Mouse (Mus musculus): ENCODE measurements around the gene Pgm5. TPM values are rescaled to one million over a fixed set of nuclear protein-coding genes. Genes with fewer than 3 reads are reported as not detected.

Gene Pgm5
- total RNA-seq, 1 experiment = 3.0 TPM

DNA sequence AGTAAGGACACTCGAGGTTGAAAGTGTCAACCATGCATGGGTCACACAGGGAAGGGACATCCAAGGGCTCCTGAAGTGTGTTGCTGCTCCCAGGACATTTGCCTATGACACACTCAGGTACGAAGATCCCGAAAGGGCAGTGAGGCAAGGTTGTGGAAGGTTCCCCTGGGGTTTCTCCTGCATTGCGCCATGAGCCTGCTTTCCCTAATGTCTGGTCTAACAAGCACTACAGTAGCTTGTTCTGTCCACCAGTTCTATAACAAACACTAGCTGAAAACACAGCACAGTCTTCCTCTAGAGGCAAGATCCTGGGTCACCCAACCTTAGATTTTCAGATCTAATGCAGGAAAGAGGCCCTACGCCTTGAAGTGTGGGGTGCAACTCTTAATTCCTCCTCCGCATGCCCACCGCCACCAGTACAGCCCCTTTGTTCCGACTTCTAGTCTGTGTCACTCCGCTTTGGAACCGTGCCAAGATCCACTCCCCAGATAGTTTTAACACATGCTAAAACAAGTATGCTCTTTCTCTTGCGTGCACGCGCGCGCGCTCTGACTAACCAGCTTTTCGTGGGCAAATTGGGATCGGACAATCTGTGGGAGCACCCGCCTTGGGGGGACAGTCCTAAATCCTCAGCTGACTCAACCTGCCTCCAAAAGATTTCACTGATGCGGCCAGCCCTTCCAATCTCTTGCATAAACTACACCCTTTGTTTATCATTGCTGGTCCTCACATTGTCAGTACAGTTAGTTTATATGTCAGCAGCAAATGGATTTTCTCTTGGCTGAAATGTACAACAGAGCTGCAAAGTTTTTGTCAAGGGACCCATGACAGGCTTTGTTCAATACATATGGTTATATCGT lies 10.0 kb downstream of the Pgm5 start:
- in situ Hi-C loops (cut with MboI; ENCODE audit: low sequenced_read_pairs in 2 of 2, unreplicated experiment in 2 of 2) = no loop called here
- DNase-seq (ENCODE audit: low read depth, low spot score) = no peak
- H3K27ac ChIP-seq (ENCODE audit: insufficient read depth, low read depth, low read length, poor library complexity, severe bottlenecking) = no peak overlapping the region
- no peaks in the 10 kb centered on the region for H3K9me3 ChIP-seq (ENCODE audit: control insufficient read depth, insufficient read depth, low read depth, low read length)
- no peaks in the 10 kb centered on the region for H3K36me3 ChIP-seq (ENCODE audit: control insufficient read depth, insufficient read depth, low read length, poor library complexity, severe bottlenecking)
- H3K4me1 ChIP-seq (ENCODE audit: control insufficient read depth in 2 of 2, insufficient read depth in 2 of 2, low read length in 2 of 2, poor library complexity in 1 of 2) = no peaks in the 10 kb centered on the region
- TF ChIP-seq CHD2 (IDR thresholded peaks at IDR 0.05; ENCODE audit: low read depth, low read length) = no peak
- TF ChIP-seq ZNF384 (IDR thresholded peaks at IDR 0.05; ENCODE audit: low read depth, low read length) = no peak
- no peak for TF ChIP-seq ZC3H11A (IDR thresholded peaks at IDR 0.05; ENCODE audit: borderline replicate concordance, low read depth, low read length)
- no peak for TF ChIP-seq MAFK (IDR thresholded peaks at IDR 0.05; ENCODE audit: insufficient read depth, low read depth, low read length)
- TF ChIP-seq HCFC1 (IDR thresholded peaks at IDR 0.05; ENCODE audit: borderline replicate concordance, insufficient read depth, low read length) = no peak
- H3K9ac ChIP-seq (ENCODE audit: insufficient read depth, low read depth, low read length, poor library complexity, severe bottlenecking) = no peak overlapping the region
- H3K4me3 ChIP-seq (ENCODE audit: insufficient read depth in 1 of 2, low read depth in 1 of 2, low read length in 2 of 2, poor library complexity in 1 of 2, severe bottlenecking in 1 of 2) = no peak overlapping the region

DNA sequence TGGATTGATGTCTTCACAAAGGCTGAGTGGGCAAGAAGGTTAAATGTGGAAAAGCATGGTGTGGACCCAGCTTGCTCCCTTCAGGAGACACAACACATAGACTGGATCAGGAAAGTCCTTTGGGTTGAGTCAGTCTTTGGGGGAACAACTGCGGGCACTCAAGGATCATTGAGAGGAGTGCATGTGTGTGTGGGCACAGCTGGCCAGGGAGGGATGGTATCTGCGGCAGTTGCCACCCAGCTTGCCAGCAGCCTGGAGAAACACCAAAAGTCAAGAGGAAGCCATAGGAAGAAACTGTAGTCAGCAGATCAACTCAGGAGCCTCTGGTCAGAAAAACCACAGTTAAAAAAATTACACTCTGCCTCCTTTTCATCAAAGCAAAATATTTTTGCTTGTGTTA lies 12.8 kb downstream of the Pgm5 start:
- no peak for DNase-seq (ENCODE audit: low read depth, low spot score)
- Histone ChIP-seq H3K36me3 (ENCODE audit: control insufficient read depth, insufficient read depth, low read length, poor library complexity, severe bottlenecking) (no peaks in the 10 kb centered on the region), H3K4me1 (ENCODE audit: control insufficient read depth in 2 of 2, insufficient read depth in 2 of 2, low read length in 2 of 2, poor library complexity in 1 of 2) (no peaks in the 10 kb centered on the region), H3K27ac (ENCODE audit: insufficient read depth, low read depth, low read length, poor library complexity, severe bottlenecking) (no peak overlapping the region), H3K9ac (ENCODE audit: insufficient read depth, low read depth, low read length, poor library complexity, severe bottlenecking) (no peak overlapping the region), H3K9me3 (ENCODE audit: control insufficient read depth, insufficient read depth, low read depth, low read length) (no peaks in the 10 kb centered on the region), H3K4me3 (ENCODE audit: insufficient read depth in 1 of 2, low read depth in 1 of 2, low read length in 2 of 2, poor library complexity in 1 of 2, severe bottlenecking in 1 of 2) (no peak overlapping the region)
- TF ChIP-seq MAFK (IDR thresholded peaks at IDR 0.05; ENCODE audit: insufficient read depth, low read depth, low read length) (no peak), HCFC1 (IDR thresholded peaks at IDR 0.05; ENCODE audit: borderline replicate concordance, insufficient read depth, low read length) (no peak), ZC3H11A (IDR thresholded peaks at IDR 0.05; ENCODE audit: borderline replicate concordance, low read depth, low read length) (no peak), CHD2 (IDR thresholded peaks at IDR 0.05; ENCODE audit: low read depth, low read length) (no peak), ZNF384 (IDR thresholded peaks at IDR 0.05; ENCODE audit: low read depth, low read length) (no peak)
- in situ Hi-C loops (cut with MboI; ENCODE audit: low sequenced_read_pairs in 2 of 2, unreplicated experiment in 2 of 2) = no loop called here

DNA sequence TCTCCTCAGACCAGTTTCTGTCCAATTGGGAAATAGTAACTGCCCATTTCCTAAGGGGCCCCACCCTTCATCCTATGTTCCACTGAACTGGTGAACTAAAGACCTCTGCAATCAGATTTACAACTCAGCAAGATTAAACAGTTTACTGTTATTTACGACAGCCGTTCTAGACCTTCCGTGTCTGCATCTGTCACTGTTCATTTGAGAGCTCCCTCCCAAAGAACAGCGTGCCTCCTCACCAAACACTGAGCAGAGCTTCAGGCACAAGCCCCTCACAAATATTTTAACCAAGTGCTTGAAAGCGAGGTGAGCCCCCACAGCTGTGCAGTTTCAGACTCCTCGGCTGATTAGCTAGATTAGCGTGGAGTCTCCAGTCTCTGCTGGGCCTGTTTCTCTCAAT lies 13.3 kb downstream of the Pgm5 start:
- in situ Hi-C loops (cut with MboI; ENCODE audit: low sequenced_read_pairs in 2 of 2, unreplicated experiment in 2 of 2) = no loop called here
- Histone ChIP-seq H3K9ac (ENCODE audit: insufficient read depth, low read depth, low read length, poor library complexity, severe bottlenecking) (no peak overlapping the region), H3K4me3 (ENCODE audit: insufficient read depth in 1 of 2, low read depth in 1 of 2, low read length in 2 of 2, poor library complexity in 1 of 2, severe bottlenecking in 1 of 2) (no peak overlapping the region), H3K4me1 (ENCODE audit: control insufficient read depth in 2 of 2, insufficient read depth in 2 of 2, low read length in 2 of 2, poor library complexity in 1 of 2) (no peaks in the 10 kb centered on the region), H3K9me3 (ENCODE audit: control insufficient read depth, insufficient read depth, low read depth, low read length) (no peaks in the 10 kb centered on the region), H3K36me3 (ENCODE audit: control insufficient read depth, insufficient read depth, low read length, poor library complexity, severe bottlenecking) (no peaks in the 10 kb centered on the region), H3K27ac (ENCODE audit: insufficient read depth, low read depth, low read length, poor library complexity, severe bottlenecking) (no peak overlapping the region)
- DNase-seq (ENCODE audit: low read depth, low spot score) = no peak
- TF ChIP-seq MAFK (IDR thresholded peaks at IDR 0.05; ENCODE audit: insufficient read depth, low read depth, low read length) (no peak), ZC3H11A (IDR thresholded peaks at IDR 0.05; ENCODE audit: borderline replicate concordance, low read depth, low read length) (no peak), ZNF384 (IDR thresholded peaks at IDR 0.05; ENCODE audit: low read depth, low read length) (no peak), HCFC1 (IDR thresholded peaks at IDR 0.05; ENCODE audit: borderline replicate concordance, insufficient read depth, low read length) (no peak), CHD2 (IDR thresholded peaks at IDR 0.05; ENCODE audit: low read depth, low read length) (no peak)

DNA sequence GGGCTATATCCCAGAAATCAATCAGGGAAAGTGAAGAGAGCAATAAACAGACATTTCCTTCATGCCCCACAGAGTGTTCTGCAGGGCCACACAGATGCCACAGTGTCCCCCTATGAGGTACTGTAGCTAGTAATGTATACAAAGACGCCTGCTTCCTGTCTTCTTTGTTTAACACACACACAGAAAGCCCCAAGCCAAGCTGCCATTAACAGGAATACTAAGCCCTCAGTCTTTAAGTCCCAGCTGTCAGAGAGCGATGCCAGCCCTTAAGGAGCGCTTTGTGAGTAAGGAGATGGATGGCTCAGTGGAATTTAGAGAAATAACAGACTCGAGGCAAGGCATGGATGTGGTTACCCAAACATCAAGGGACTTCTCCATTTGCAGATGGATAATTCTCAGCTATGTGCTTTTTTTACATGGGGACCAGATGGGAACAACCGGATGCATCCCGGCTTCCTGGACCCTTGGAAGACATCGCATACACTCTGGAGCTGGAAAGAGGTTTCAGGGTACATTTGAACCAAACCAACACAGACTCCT lies 16.6 kb downstream of the Pgm5 start:
- Histone ChIP-seq H3K4me1 (ENCODE audit: control insufficient read depth in 2 of 2, insufficient read depth in 2 of 2, low read length in 2 of 2, poor library complexity in 1 of 2) (no peaks in the 10 kb centered on the region), H3K9ac (ENCODE audit: insufficient read depth, low read depth, low read length, poor library complexity, severe bottlenecking) (no peak overlapping the region), H3K27ac (ENCODE audit: insufficient read depth, low read depth, low read length, poor library complexity, severe bottlenecking) (no peak overlapping the region), H3K36me3 (ENCODE audit: control insufficient read depth, insufficient read depth, low read length, poor library complexity, severe bottlenecking) (no peaks in the 10 kb centered on the region), H3K4me3 (ENCODE audit: insufficient read depth in 1 of 2, low read depth in 1 of 2, low read length in 2 of 2, poor library complexity in 1 of 2, severe bottlenecking in 1 of 2) (no peak overlapping the region), H3K9me3 (ENCODE audit: control insufficient read depth, insufficient read depth, low read depth, low read length) (no peaks in the 10 kb centered on the region)
- TF ChIP-seq HCFC1 (IDR thresholded peaks at IDR 0.05; ENCODE audit: borderline replicate concordance, insufficient read depth, low read length) (no peak), CHD2 (IDR thresholded peaks at IDR 0.05; ENCODE audit: low read depth, low read length) (no peak), ZC3H11A (IDR thresholded peaks at IDR 0.05; ENCODE audit: borderline replicate concordance, low read depth, low read length) (no peak), ZNF384 (IDR thresholded peaks at IDR 0.05; ENCODE audit: low read depth, low read length) (no peak), MAFK (IDR thresholded peaks at IDR 0.05; ENCODE audit: insufficient read depth, low read depth, low read length) (no peak)
- in situ Hi-C loops (cut with MboI; ENCODE audit: low sequenced_read_pairs in 2 of 2, unreplicated experiment in 2 of 2) = no loop called here
- no peak for DNase-seq (ENCODE audit: low read depth, low spot score)

Measured in ES-E14 (cell line).